In genomic region chr14:103920169-103920568, GRCm38 (mm10) we compare ENCODE assay signal across 17 mouse cellular contexts.
DNase-seq lines count a peak whose midpoint lies in the region; ATAC-seq and TF ChIP-seq lines count a peak whose summit lies in the region.
"Had no signal": no experiment of that assay in that cellular context is flagged by ENCODE, and none has a peak within 500 bp of the region (broad histone marks: within the 10 kb centered on the region; RNA-seq: fewer than 3 reads in every experiment).

No protein-coding gene starts in this region.

- WGBS in heart, embryonic 11.5 days (ENCODE audit: insufficient replicate concordance) = 60% methylated on average over 5 of the region's 5 CpGs
- WGBS in lung, embryonic 15.5 days = 56% methylated on average over 5 of the region's 5 CpGs
- WGBS in lung, adult 2 months = 34% methylated on average over 5 of the region's 5 CpGs
- 1% methylated on average over 5 of the region's 5 CpGs for WGBS in macrophage (ENCODE audit: missing documents)

- H3K4me1 ChIP-seq in heart, embryonic 11.5 days (ENCODE audit: control insufficient read depth, insufficient read depth, low read length) = no peaks in the 10 kb centered on the region; the same call in 1 of the 2 replicates
- 0 out of 2 replicates have a peak, but pooled peaks cover 3% of the 10 kb centered on the region for H3K4me1 ChIP-seq in lung, embryonic 15.5 days
- H3K4me1 ChIP-seq in lung, adult 2 months (ENCODE audit: control insufficient read depth, insufficient read depth, low read length) = no peaks in the 10 kb centered on the region
- H3K4me1 ChIP-seq: embryonic facial prominence, embryonic 15.5 days had no signal

- H3K27me3 ChIP-seq in heart, embryonic 11.5 days (ENCODE audit: control insufficient read depth, insufficient read depth, low read length) = no peaks in the 10 kb centered on the region
- no peaks in the 10 kb centered on the region for H3K27me3 ChIP-seq in lung, embryonic 15.5 days
- H3K27me3 ChIP-seq: embryonic facial prominence, embryonic 15.5 days had no signal

- H3K79me2 ChIP-seq in macrophage (ENCODE audit: inconsistent target) = no peaks in the 10 kb centered on the region

- ATAC-seq in heart, embryonic 11.5 days (replicated peaks; ENCODE audit: insufficient number of reproducible peaks, low FRiP score, low TSS enrichment) = no peak
- no peak for ATAC-seq in lung, embryonic 15.5 days (ENCODE audit: borderline replicate concordance, extremely low read depth, low FRiP score, low TSS enrichment)
- peak; percentile 97 for ATAC-seq in common myeloid progenitor, adult 5-6 weeks (replicated peaks; ENCODE audit: low read depth, poor library complexity, severe bottlenecking)

- no peak for DNase-seq in heart, postnatal 4 days
- DNase-seq in lung, adult 2 months = no peak
- no peak for DNase-seq in right cerebral cortex, postnatal 36 days (ENCODE audit: low spot score in 2 of 2)
- no peak for DNase-seq in frontal cortex, postnatal 25 days (ENCODE audit: low spot score in 2 of 2)
- DNase-seq: adrenal gland, postnatal 14 days; B cell, adult 2 months; cerebellum, postnatal 10 days; embryo, embryonic 11 days; gastrocnemius, postnatal 14 days; kidney, adult 2 months; thymus, postnatal 14 days had no signal

- no peaks in the 10 kb centered on the region for H3K36me3 ChIP-seq in heart, embryonic 11.5 days (ENCODE audit: control insufficient read depth, insufficient read depth, low read length)
- no peaks in the 10 kb centered on the region for H3K36me3 ChIP-seq in lung, embryonic 15.5 days
- no peaks in the 10 kb centered on the region for H3K36me3 ChIP-seq in macrophage (ENCODE audit: inconsistent target)
- H3K36me3 ChIP-seq: embryonic facial prominence, embryonic 15.5 days; forebrain, embryonic 10.5 days had no signal

- H3K9ac ChIP-seq in heart, embryonic 11.5 days (ENCODE audit: low read depth, low read length) = no peak overlapping the region
- H3K9ac ChIP-seq in lung, embryonic 15.5 days = no peak overlapping the region
- H3K9ac ChIP-seq: embryonic facial prominence, embryonic 15.5 days had no signal

- H3K27ac ChIP-seq in heart, embryonic 11.5 days (ENCODE audit: low read depth, low read length) = peak overlapping the region; percentile 54; the same call in 1 of the 2 replicates
- 0 out of 2 replicates have a peak overlapping the region, but pooled peaks have one; percentile 25 for H3K27ac ChIP-seq in lung, embryonic 15.5 days
- H3K27ac ChIP-seq in macrophage = peak overlapping the region; percentile 90
- H3K27ac ChIP-seq: embryonic facial prominence, embryonic 15.5 days; forebrain, embryonic 10.5 days had no signal

- no peak overlapping the region for H3K4me3 ChIP-seq in heart, embryonic 11.5 days (ENCODE audit: low read depth, low read length)
- no peak overlapping the region for H3K4me3 ChIP-seq in lung, embryonic 15.5 days
- no peak overlapping the region for H3K4me3 ChIP-seq in lung, adult 2 months (replicated peaks; ENCODE audit: extremely low read depth, low read depth, low read length)
- H3K4me3 ChIP-seq in macrophage (ENCODE audit: inconsistent target) = no peak overlapping the region
- H3K4me3 ChIP-seq: embryonic facial prominence, embryonic 15.5 days; forebrain, embryonic 10.5 days had no signal

- no peak for TF ChIP-seq CTCF in lung, adult 2 months (IDR thresholded peaks at IDR 0.05; ENCODE audit: insufficient read depth, low read length)

- H3K4me2 ChIP-seq in heart, embryonic 11.5 days = no peak overlapping the region
- no peak overlapping the region for H3K4me2 ChIP-seq in lung, embryonic 15.5 days
- H3K4me2 ChIP-seq: embryonic facial prominence, embryonic 15.5 days had no signal

- TF ChIP-seq POLR2A in lung, adult 2 months (IDR thresholded peaks at IDR 0.05; ENCODE audit: borderline replicate concordance, extremely low read depth, low read depth, low read length) = no peak

- H3K9me3 ChIP-seq in heart, embryonic 11.5 days (replicated peaks; ENCODE audit: control insufficient read depth, low read length) = no peaks in the 10 kb centered on the region
- H3K9me3 ChIP-seq in lung, embryonic 15.5 days = no peaks in the 10 kb centered on the region
- H3K9me3 ChIP-seq: embryonic facial prominence, embryonic 15.5 days; forebrain, embryonic 10.5 days had no signal

Comparison
In these comparisons a context has a peak if more than half of its experiments do, and no peak if none do; other contexts are left out.
1. H3K27ac ChIP-seq: peak in every context shown above with its lines; median percentile 90 in macrophage; 54 in heart, embryonic 11.5 days; 25 in lung, embryonic 15.5 days.